Mouse (Mus musculus) midbrain, embryonic 11.5 days (tissue): ENCODE results near the gene Tmem106c. TPM values are rescaled to one million over a fixed set of nuclear protein-coding genes. Genes with fewer than 3 reads are reported as not detected.

Source experiments
- ATAC-seq: fragments of 200-750 bp; cut with Nextera tagmentation; 2 replicates; pipeline ENCODE4 v1.8.0; 2017; ENCODE audit warnings: moderate TSS enrichment, moderate library complexity; ENCODE audit not compliant: low FRiP score
- DNase-seq: peaks from one replicate; pipeline ENCODE4 v3.0.0; 2015; ENCODE audit warnings: low spot score; ENCODE audit errors: missing footprints
- H3K27ac ChIP-seq: fragments of 300-500 bp; sonication (generic); 2 replicates; pipeline ENCODE4 v1.5.1; 2014; ENCODE audit warnings: low read depth, low read length
- H3K27me3 ChIP-seq: fragments of 300-500 bp; sonication (generic); 2 replicates; pipeline ENCODE4 v1.6.1; 2014; ENCODE audit warnings: mild to moderate bottlenecking, low read length, moderate library complexity, mixed read lengths; ENCODE audit not compliant: control insufficient read depth, insufficient read depth
- H3K36me3 ChIP-seq: fragments of 300-500 bp; sonication (generic); 2 replicates; pipeline ENCODE4 v1.6.1; 2014; ENCODE audit warnings: mild to moderate bottlenecking, low read length, moderate library complexity, mixed read lengths; ENCODE audit not compliant: control insufficient read depth, insufficient read depth
- H3K4me1 ChIP-seq: fragments of 300-500 bp; sonication (generic); 2 replicates; pipeline ENCODE4 v1.6.1; 2014; ENCODE audit warnings: low read length; ENCODE audit not compliant: control insufficient read depth, insufficient read depth
- H3K4me2 ChIP-seq: fragments of 300-500 bp; sonication (generic); 2 replicates; pipeline ENCODE4 v1.6.1; 2014; ENCODE audit warnings: mild to moderate bottlenecking, moderate library complexity
- H3K4me3 ChIP-seq: fragments of 300-500 bp; sonication (generic); 2 replicates; pipeline ENCODE4 v1.5.1; 2014; ENCODE audit warnings: low read depth, low read length
- H3K9ac ChIP-seq: fragments of 300-500 bp; sonication (generic); 2 replicates; pipeline ENCODE4 v1.6.1; 2014; ENCODE audit warnings: low read length
- H3K9me3 ChIP-seq: fragments of 300-500 bp; sonication (generic); 2 replicates; pipeline ENCODE4 v1.6.1; 2016; ENCODE audit warnings: low read length; ENCODE audit not compliant: control insufficient read depth
- WGBS: fragments of 180-500 bp; shearing (Covaris S2); extraction: QIAGEN DNeasy Blood & Tissue Kit; methylation state at CpG from one replicate; pipeline ENCODE4 v1.1.7; 2014; 5-methylcytosine and 5-hydroxymethylcytosine counted together
- polyA plus RNA-seq: library from polyadenylated mRNA; unstranded; fragments of >200 nt; fragmentation: Nextera tagmentation; extraction: Ambion mirVana; gene quantifications from 2 replicates; pipeline ENCODE4 v1.2.1, GENCODE M21; 2014

Tmem106c gene
- polyA plus RNA-seq, 1 experiment from 2014 or later: 60.4 TPM

- Histone ChIP-seq H3K9me3 (no peaks in the 10 kb centered on the region), H3K4me1 (peaks cover 51% of the 10 kb centered on the region), H3K4me3 (no peak overlapping the region), H3K27ac (peak overlapping the region; percentile 98), H3K4me2 (peak overlapping the region; percentile 14), H3K27me3 (no peaks in the 10 kb centered on the region; the same call in 1 of the 2 replicates), H3K9ac (no peak overlapping the region; the same call in 1 of the 2 replicates), H3K36me3 (peaks cover 24% of the 10 kb centered on the region)
- DNase-seq (peak; percentile 97), ATAC-seq (peak; percentile 82)
- WGBS: under 1% methylated on average over 6 of the region's 6 CpGs
These were observed 26.1 kb downstream of the Tmem106c start for GRCm38 (mm10) chr15:97990124-97990523.

DNA sequence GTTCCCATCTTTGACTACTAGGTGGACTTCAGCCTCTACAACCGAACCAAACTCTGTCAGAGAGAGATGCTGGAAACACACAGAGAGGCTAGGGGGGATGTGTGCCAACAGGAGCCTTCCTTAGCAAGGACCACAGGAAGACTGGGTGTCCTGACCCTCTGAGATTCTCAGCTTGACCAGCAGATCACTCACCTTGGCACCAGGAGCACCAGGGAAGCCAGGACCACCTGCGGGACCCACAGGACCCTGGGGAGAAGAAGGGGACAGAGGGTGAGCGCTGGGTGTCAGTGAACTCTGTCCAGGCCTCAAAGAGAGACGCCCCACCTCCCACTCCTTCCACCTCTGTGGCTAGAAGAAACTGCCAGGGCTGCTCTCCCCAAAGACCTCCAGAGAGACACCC, 26.7 kb downstream of the Tmem106c start:
- Histone ChIP-seq H3K36me3 (peaks cover 23% of the 10 kb centered on the region), H3K27ac (peak overlapping the region; percentile 98), H3K4me1 (peaks cover 51% of the 10 kb centered on the region), H3K9ac (peak overlapping the region; percentile 63), H3K27me3 (no peaks in the 10 kb centered on the region; the same call in 1 of the 2 replicates), H3K4me2 (peak overlapping the region; percentile 14), H3K9me3 (no peaks in the 10 kb centered on the region), H3K4me3 (peak overlapping the region; percentile 13; the same call in 1 of the 2 replicates)
- DNase-seq (peak; percentile 94), ATAC-seq (no peak)
- WGBS: 6% methylated on average over 4 of the region's 4 CpGs

- H3K4me3 ChIP-seq: no peak overlapping the region
- 3% methylated on average over 12 of the region's 12 CpGs for WGBS
- peak overlapping the region; percentile 98 for H3K27ac ChIP-seq
- peaks cover 51% of the 10 kb centered on the region for H3K4me1 ChIP-seq
- H3K9me3 ChIP-seq: no peaks in the 10 kb centered on the region
- peaks cover 21% of the 10 kb centered on the region for H3K36me3 ChIP-seq
- ATAC-seq (no peak), DNase-seq (peak; percentile 92)
- peak overlapping the region; percentile 63 for H3K9ac ChIP-seq
- H3K4me2 ChIP-seq: peak overlapping the region; percentile 14
- no peaks in the 10 kb centered on the region; the same call in 1 of the 2 replicates for H3K27me3 ChIP-seq
These were observed 27.4 kb downstream of the Tmem106c start for GRCm38 (mm10) chr15:97991285-97991895.

GRCm38 (mm10) chr15:97992027-97992711, 28.2 kb downstream of the Tmem106c start:
- no peak overlapping the region for H3K4me3 ChIP-seq
- peak; percentile 92 for DNase-seq

GRCm38 (mm10) chr15:97992712-97993286, 28.8 kb downstream of the Tmem106c start:
- no peaks in the 10 kb centered on the region for H3K9me3 ChIP-seq
- peaks cover 18% of the 10 kb centered on the region for H3K36me3 ChIP-seq
- ATAC-seq: peak; percentile 88
- WGBS: 4% methylated on average over 18 of the region's 18 CpGs
- peak overlapping the region; percentile 63 for H3K9ac ChIP-seq
- peaks cover 51% of the 10 kb centered on the region for H3K4me1 ChIP-seq
- no peaks in the 10 kb centered on the region; the same call in 1 of the 2 replicates for H3K27me3 ChIP-seq
- peak; percentile 98 for DNase-seq
- H3K4me2 ChIP-seq: peak overlapping the region; percentile 39
- H3K4me3 ChIP-seq: no peak overlapping the region
- H3K27ac ChIP-seq: peak overlapping the region; percentile 98

More at GRCm38 (mm10) chr15:97992027-97992711, 28.2 kb downstream of the Tmem106c start:
- H3K9ac ChIP-seq: peak overlapping the region; percentile 63
- H3K4me2 ChIP-seq: peak overlapping the region; percentile 15; the same call in 1 of the 2 replicates
- H3K27me3 ChIP-seq: no peaks in the 10 kb centered on the region; the same call in 1 of the 2 replicates
- peak overlapping the region; percentile 98 for H3K27ac ChIP-seq
- H3K36me3 ChIP-seq: peaks cover 21% of the 10 kb centered on the region
- no peaks in the 10 kb centered on the region for H3K9me3 ChIP-seq
- peak; percentile 2; the same call in 1 of the 2 replicates for ATAC-seq
- 26% methylated on average over 13 of the region's 13 CpGs for WGBS
- peaks cover 51% of the 10 kb centered on the region for H3K4me1 ChIP-seq

GRCm38 (mm10) chr15:97996716-97997256, 32.8 kb downstream of the Tmem106c start:
- H3K4me2 ChIP-seq: no peak overlapping the region
- H3K9me3 ChIP-seq: no peaks in the 10 kb centered on the region
- 91% methylated on average over 13 of the region's 13 CpGs for WGBS
- H3K4me1 ChIP-seq: peaks cover 45% of the 10 kb centered on the region
- no peak for DNase-seq
- no peak overlapping the region for H3K4me3 ChIP-seq
- H3K36me3 ChIP-seq: peaks cover 20% of the 10 kb centered on the region
- no peak overlapping the region for H3K27ac ChIP-seq
- no peak for ATAC-seq
- no peaks in the 10 kb centered on the region for H3K27me3 ChIP-seq
- no peak overlapping the region for H3K9ac ChIP-seq

- Histone ChIP-seq H3K4me1 (peaks cover 34% of the 10 kb centered on the region), H3K4me2 (no peak overlapping the region; the same call in 1 of the 2 replicates), H3K9ac (peak overlapping the region; percentile 26; the same call in 1 of the 2 replicates), H3K4me3 (no peak overlapping the region), H3K9me3 (no peaks in the 10 kb centered on the region), H3K36me3 (peaks cover 20% of the 10 kb centered on the region), H3K27ac (peak overlapping the region; percentile 7; the same call in 1 of the 2 replicates), H3K27me3 (no peaks in the 10 kb centered on the region)
- no peak for DNase-seq
- WGBS: 26% methylated on average over 13 of the region's 13 CpGs
- ATAC-seq: no peak
These were observed 35.5 kb downstream of the Tmem106c start for GRCm38 (mm10) chr15:97999546-97999945.

DNA sequence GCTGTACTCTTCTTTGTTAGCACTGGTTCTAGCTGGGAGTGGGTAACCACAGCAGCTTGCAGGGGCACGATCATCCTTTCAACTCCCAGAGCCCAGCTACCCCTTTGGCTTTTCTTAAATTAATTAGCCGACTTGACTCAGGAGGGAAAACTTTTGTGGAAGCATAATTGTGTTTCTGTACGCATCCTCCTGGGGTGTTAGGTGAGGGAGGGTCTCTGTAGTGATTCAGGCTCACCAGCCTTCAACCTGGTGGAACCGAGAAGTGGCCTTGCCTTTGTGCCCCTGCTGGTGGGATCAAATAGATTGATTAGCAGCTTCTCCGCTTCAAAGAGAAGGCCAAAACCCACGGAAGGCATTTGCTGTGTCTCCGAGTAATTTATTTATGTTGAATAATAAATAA, 36.0 kb downstream of the Tmem106c start:
- 9% methylated on average over 7 of the region's 7 CpGs for WGBS
- Histone ChIP-seq H3K9ac (peak overlapping the region; percentile 26; the same call in 1 of the 2 replicates), H3K4me2 (peak overlapping the region; percentile 91; the same call in 1 of the 2 replicates), H3K27ac (peak overlapping the region; percentile 7; the same call in 1 of the 2 replicates), H3K9me3 (no peaks in the 10 kb centered on the region), H3K27me3 (no peaks in the 10 kb centered on the region), H3K36me3 (peaks cover 18% of the 10 kb centered on the region), H3K4me1 (peaks cover 38% of the 10 kb centered on the region), H3K4me3 (no peak overlapping the region)
- DNase-seq (peak; percentile 90), ATAC-seq (no peak)
